Mouse (Mus musculus) liver, postnatal 0 days (tissue): Measurements from ENCODE around the gene Muc3a.

Source experiments
- CTCF ChIP-seq: sonication (generic); IDR thresholded peaks from 2 replicates; pipeline ENCODE4 v1.5.1; 2016; ENCODE audit warnings: antibody characterized with exemption, low read depth
- EP300 ChIP-seq: IDR thresholded peaks from 2 replicates; pipeline ENCODE4 v1.6.1; 2016; ENCODE audit warnings: antibody characterized with exemption, low read depth, mild to moderate bottlenecking

DNA sequence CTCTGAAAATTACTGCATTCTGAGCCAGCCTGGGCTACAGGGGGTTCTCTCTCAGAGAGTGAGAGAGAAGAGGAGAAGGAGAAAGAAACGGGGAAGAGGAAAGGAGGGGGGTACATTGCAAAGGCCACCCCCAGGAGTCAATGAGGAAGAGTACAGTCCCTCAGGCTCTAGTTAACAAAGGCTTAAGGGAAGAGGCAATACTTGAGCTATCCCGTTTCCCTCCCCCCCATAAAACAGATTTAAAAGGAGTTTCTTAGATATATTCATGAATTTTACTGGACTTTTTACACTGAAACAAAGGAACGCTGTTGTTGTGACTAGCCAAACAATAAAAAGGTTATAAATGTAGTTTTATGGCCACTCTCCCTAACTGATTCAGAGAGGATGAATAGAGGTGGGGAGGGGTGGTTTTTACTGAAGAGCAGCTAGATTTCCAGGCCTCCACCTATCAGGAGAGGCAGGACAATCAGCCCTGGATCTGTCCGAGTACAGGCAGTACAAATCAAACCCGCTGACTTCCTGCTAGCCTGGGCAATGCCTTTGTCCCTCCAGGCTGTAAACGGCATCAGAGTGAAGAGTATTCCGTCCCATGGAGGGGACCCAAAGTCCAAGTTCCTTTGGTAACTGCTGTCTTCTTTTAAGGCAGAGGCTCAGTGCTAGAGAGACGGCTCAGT is 18.8 kb downstream of the Muc3a start:
- TF ChIP-seq CTCF (no peak), EP300 (no peak)
